Mouse (Mus musculus) retina, postnatal 1 day (tissue): ENCODE results near the gene Nup93.
A peak's percentile ranks its signal among the peaks of the same experiment; 100 is the strongest.

Source experiments
- DNase-seq: peaks from one replicate; pipeline ENCODE4 v3.0.0-alpha.2; 2012

Nup93 gene

GRCm38 (mm10) chr8:94324071-94324470 is 109.7 kb downstream of the Nup93 start:
- DNase-seq, result no peak

DNA sequence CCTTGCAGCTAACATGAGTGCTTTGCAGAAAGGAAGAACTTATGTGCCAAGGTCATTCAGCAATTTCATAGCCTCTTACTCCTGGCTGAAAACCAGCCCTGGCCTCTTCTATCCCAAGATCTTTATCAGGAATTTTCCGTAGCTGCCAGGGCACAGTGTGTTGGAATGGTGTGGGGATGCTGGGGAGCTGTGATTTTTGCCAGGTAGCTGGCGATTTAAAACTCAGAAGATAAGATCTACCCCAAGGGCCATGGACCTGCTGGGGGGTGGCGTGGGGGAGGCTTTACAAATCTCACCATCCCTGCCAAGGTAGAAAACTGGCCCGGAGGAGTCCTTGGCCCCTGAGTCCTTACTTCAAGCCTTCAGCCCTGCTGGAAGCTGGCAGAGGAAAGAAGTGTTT is 111.7 kb downstream of the Nup93 start:
- no peak for DNase-seq

DNA sequence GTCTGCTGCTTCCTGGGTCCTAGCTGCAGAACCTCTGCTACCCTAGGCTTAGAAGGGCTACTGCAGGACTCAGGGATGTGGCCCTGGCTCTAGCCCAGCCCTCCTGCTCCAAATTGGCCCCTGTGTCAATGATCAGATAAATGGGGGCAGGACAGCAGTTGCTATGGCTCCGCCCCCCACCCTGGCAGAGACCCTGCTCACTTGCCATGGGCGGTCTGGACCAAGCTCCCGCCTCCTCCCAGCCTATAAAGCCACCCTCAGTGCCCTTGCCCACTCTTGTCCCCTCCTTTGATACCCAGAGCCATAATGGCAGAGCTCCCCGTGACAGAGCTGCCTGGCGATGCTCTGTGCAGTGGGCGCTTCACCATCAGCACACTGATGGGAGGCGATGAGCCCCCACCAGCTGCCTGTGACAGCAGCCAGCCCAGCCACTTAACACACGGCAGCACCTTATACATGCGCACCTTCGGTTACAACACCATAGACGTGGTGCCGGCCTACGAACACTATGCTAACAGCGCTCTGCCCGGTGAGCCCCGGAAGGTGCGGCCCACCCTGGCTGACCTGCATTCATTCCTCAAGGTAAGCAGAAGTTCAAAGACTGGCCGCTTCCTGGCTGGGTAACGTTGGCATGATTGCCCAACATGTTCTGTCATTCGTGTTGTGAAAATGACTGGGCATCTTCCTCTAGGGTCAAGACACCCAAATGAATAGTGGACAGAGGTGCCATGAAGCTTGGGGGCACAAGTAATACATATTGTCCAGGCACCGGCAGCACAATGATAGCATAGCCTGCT is 114.8 kb downstream of the Nup93 start, which contains the start of gene Slc12a3:
Slc12a3 (plus strand) TSS at position 270 of the 797 bp plus-strand sequence.
- no peak for DNase-seq

GRCm38 (mm10) chr8:94330733-94331132 is 116.4 kb downstream of the Nup93 start:
- peak; percentile 80 for DNase-seq

GRCm38 (mm10) chr8:94333345-94333744 is 119.0 kb downstream of the Nup93 start:
- peak; percentile 22 for DNase-seq

DNA sequence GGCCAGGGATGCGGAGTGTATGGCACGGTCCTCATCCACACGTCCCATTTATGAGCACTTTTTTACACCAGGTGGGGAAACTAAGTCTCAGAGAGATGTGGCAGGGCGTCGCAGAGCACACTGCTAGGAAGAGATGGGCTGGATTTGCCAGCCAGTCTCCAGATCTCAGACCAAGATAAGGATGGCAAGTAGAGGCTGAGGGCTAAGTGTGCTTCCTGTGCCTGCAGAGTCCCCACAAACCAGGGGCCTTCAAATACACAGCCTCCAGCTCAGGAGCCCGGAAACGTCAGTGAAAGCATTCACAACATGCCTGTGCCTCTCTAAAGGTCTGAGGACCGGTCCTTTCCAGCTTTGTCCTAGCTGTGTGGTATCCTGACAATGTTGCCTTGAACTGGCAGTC is 123.2 kb downstream of the Nup93 start:
- no peak for DNase-seq

- DNase-seq, result no peak
Measured at GRCm38 (mm10) chr8:94340796-94341195, 126.4 kb downstream of the Nup93 start.

- no peak for DNase-seq
Measured at GRCm38 (mm10) chr8:94342691-94343090, 128.3 kb downstream of the Nup93 start.

GRCm38 (mm10) chr8:94343290-94343689 is 128.9 kb downstream of the Nup93 start:
- peak; percentile 75 for DNase-seq

DNA sequence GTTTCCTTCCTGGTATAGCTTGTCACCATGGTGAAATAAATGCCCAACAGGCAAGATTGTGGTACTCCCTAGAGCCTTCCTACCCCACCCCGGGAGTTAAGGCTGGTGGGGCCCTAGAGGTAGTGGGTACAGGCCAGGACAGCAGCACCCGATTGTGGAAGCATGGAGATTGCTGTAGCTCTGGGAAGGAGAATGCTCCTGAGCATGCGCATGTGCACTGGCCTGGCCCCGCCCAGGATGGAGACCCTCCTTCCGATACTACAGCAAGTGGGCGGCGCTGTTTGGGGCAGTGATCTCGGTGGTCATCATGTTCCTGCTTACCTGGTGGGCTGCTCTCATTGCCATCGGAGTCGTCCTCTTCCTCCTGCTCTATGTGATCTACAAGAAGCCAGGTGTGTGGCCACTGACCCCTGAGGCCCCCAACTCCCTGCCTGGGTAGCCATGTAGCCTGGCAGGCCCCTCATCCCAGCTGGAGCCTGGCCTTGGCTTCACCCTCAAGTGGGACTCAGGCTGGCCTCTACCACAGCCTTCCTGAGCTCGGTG is 129.5 kb downstream of the Nup93 start:
- DNase-seq, result no peak

DNA sequence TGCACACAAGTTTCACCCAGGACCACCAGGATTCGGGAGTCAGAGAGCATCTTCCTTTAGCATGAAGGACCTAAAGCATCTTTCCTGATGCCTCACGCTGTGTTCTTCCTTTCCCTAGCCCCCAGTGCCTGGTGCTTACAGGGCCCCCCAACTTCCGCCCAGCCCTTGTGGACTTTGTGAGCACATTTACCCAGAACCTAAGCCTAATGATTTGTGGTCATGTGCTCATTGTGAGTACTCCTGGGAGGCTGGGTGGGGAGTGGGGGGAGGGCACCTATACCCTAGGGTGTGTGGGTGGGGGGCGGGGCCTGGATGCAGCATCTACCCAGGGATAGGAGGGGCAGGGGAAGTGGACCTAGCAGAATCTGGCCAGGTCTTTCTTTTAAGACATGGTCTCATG is 131.3 kb downstream of the Nup93 start:
- DNase-seq, result no peak

DNA sequence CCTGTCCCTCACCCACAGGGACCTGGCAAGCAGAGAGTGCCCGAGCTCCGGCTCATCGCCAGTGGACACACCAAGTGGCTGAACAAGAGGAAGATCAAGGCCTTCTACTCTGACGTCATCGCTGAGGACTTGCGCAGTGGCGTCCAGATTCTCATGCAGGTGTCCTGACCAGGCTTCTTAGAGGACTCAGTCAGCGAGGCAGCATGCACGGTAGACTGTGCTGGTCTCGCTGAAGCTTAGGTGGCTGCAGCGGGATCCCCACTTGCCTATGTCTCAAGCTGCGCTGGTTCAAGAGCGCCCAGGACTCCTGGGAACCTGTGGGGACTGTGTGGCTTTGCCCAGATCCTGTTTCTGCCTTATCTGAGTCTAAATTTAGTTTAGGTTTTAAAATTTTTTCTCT is 131.9 kb downstream of the Nup93 start:
- DNase-seq, result no peak

DNA sequence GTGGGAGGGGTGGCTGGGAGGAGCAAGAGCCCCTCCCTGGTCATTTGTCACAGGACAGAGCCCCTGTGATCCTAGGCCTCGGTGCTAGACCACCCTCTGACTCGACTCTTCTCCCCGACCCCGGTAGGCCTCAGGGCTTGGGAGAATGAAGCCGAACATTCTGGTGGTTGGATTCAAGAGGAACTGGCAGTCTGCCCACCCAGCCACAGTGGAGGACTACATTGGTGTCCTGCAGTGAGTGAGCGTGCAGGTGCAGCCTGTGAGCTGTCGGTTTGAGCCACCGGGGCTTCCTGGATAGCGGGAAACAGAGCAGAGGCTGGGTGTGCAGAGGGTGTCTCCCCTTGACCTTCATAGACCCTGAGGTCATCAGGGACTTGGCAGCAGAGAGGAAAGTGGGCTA is 134.1 kb downstream of the Nup93 start:
- no peak for DNase-seq

DNA sequence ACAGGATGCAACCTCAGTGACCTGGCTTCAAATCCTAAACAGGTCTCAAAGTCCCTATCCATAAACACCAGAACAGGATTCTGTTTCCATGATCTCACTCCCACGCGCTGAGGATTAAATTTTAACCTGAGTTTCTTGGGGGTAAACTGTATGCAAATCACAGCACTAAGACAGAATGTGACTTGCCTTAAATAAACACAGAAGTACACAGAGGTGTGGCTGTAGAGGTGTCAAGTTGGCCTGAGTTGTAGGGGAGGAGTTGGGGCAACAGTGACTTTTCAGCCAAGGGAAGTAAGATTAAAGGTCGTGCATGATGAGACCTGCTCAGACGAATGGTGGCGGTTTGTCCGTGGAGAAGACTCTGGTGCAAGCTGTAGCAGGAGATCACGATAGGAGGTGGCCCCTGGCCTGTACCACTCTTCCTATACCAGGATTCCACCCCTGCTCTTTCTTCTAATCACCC is 139.7 kb downstream of the Nup93 start:
- no peak for DNase-seq

DNA sequence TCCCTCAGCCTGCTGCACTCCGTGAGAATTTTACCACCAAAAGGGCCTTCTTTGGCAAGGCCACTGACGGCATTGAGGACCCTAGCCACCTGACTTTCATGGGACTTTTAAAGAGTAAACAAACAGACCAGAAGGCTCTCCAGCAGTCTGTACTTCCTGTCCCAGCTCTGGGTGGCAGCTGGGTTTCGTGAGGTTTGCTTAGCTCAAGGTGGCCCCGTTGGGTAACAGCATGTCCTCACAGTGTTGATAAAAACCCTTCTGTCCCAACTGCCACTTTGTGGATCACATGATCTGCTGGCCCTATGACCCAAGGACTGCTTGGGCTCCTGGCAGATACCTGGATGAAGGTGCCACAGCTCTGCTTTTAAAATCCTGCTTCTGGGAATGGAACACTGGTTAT is 140.2 kb downstream of the Nup93 start:
- no peak for DNase-seq

- no peak for DNase-seq
Measured at GRCm38 (mm10) chr8:94357220-94357619, 142.9 kb downstream of the Nup93 start.

DNA sequence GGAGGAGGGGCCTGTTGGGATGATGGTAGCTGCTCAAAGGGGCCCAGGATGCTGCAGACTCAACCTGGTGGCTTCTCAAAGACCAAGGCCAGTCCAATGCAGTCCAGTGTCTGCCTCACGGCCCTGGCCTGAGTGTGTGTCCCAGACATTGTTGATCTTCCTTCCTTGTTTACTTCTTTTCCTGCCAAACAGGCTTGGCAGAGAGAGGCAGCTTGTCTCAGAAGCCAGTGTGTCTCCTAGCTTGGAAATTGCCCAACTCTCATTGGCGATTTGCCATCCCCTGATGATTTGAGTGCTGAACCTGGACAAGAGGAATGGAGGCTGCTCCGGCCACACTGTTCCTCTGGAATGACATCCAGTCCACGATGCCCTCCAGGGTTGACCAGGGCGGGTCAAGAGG is 144.2 kb downstream of the Nup93 start:
- no peak for DNase-seq

GRCm38 (mm10) chr8:94361774-94362431 is 147.5 kb downstream of the Nup93 start:
- no peak for DNase-seq

DNA sequence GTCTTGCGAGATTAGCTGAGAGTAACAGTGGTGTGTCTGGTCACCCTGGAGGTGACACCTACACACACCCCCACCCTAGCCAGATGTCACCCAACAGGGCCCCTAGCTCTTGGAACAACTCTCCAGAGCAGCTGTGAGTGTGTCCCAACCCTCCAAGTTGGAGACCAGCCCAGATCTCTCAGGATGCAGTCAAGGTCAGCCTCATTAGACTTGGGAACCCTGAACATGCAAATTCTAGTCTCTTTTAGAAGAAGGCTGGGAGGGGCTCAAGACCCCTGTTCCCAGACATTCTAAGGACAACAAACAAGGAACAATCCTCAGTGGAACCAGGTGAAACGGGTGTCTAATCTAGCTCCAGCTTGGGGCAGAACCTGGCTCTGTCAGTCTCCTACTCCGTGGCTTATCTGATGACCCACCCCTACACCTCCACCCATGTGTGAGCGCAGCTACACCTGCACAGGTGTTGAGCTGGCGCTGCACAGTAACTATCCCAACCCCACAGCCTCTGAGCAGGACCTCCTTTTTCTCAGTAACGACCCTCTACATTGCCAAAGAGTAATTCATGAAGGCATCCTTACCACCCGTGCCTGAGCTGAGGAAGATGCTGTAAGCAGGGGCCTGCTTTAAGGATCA is 148.4 kb downstream of the Nup93 start:
- no peak for DNase-seq

- DNase-seq, result peak; percentile 27
Measured at GRCm38 (mm10) chr8:94363288-94363688, 148.9 kb downstream of the Nup93 start.

GRCm38 (mm10) chr8:94363906-94364305 is 149.5 kb downstream of the Nup93 start:
- no peak for DNase-seq

DNA sequence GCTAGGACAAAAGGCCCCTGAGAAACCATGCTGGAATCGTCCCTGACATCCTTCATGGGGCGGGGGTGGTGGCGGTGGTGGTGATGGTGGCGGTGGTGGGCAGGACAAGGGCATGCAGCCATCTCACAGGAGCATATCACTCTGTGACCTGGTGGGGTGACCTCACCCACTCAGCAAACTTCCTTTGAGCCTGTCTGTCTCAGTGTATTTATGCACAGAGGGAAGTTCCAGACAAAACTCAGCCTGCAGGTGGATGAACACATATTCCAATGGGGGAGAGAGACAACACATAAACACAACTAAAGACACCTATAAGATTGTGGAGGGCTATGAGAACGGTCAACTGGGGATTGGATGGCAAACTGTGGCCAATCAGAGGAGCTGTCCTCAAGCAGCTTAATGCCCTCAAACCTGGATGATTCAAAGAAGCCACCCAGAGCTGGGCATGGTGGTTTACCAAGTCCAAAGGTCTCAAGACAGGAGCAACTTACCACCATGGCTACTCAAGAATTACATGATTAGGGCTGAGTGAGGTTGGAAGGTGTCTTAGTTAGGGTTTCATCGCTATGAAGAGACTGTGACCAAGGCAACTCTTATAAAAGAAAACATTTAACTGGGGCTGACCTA is 150.4 kb downstream of the Nup93 start:
- DNase-seq, result no peak

DNA sequence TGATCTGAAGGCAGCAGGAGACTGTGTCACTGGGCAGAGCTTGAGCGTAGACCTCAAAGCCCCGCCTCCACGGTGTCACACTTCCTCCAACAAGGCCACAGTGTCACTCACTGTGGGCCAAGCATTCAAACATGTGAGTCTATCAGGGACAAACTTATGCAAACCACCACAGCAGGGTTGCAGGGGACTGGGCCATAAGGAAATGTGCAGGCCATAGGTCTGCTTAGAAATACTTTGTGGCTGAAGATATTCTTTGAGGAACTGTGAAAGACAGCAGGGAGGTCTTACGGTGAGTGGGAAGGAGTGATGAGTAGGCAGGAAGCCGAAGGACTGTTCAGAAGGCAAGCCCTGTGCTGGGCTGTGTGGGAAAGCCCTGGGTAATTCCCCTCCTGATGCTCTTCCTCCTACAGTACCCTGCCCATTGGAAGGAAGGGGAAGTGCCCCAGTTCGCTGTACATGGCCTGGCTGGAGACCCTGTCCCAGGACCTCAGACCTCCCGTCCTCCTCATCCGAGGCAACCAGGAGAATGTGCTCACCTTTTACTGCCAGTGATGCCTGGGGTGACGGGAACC is 151.1 kb downstream of the Nup93 start:
- no peak for DNase-seq
